Mouse (Mus musculus): ENCODE data around the gene 4930432M17Rik.

- TF ChIP-seq CTCF (IDR thresholded peaks at IDR 0.05; ENCODE audit: borderline replicate concordance, insufficient read depth, low read length) = no peak
- TF ChIP-seq POLR2A (IDR thresholded peaks at IDR 0.05; ENCODE audit: low read depth, low read length) = no peak
Measured at GRCm38 (mm10) chr3:121715741-121716459, 45.3 kb downstream of the 4930432M17Rik start.
